Mouse (Mus musculus): ENCODE data around the gene Ccdc73. TPM values are rescaled to one million over a fixed set of nuclear protein-coding genes. Genes with fewer than 3 reads are reported as not detected.
"Not testable (repeated sequence)": the region's sequence is repeated elsewhere in the genome, so short reads cannot be mapped to it uniquely, and the experiment has no call there.

Gene Ccdc73
- polyA plus RNA-seq, 1 experiment, result not detected

- TF ChIP-seq POLR2A (IDR thresholded peaks at IDR 0.05; ENCODE audit: insufficient read depth, low read depth, low read length) (0 out of 2 replicates have a peak, but pooled peaks have one; percentile 31), CTCF (IDR thresholded peaks at IDR 0.05; ENCODE audit: insufficient read depth, low read depth, low read length) (no peak)
- peaks cover 2% of the 10 kb centered on the region; the same call in 1 of the 2 replicates for H3K4me1 ChIP-seq (ENCODE audit: control insufficient read depth, insufficient read depth, low read length)
- H3K4me3 ChIP-seq (ENCODE audit: insufficient read depth, low read depth, low read length), result peak within 1 kb of the TSS; percentile 96
- WGBS, result under 1% methylated on average over 25 of the region's 25 CpGs
- H3K27ac ChIP-seq (ENCODE audit: insufficient read depth, low read depth, low read length), result peak within 1 kb of the TSS; percentile 54; the same call in 1 of the 2 replicates
These were observed 149.3 kb downstream of the Ccdc73 start, which contains the start of gene Eif3m for GRCm38 (mm10) chr2:105016967-105017287. Gene Eif3m, minus strand, starts transcription at chr2:105017080.

GRCm38 (mm10) chr2:105017802-105018201 is 150.2 kb downstream of the Ccdc73 start:
- WGBS, result 92% methylated on average over 3 of the region's 3 CpGs
- Histone ChIP-seq H3K27ac (ENCODE audit: insufficient read depth, low read depth, low read length) (no peak overlapping the region), H3K4me1 (ENCODE audit: control insufficient read depth, insufficient read depth, low read length) (peaks cover 2% of the 10 kb centered on the region; the same call in 1 of the 2 replicates), H3K4me3 (ENCODE audit: insufficient read depth, low read depth, low read length) (no peak overlapping the region)
- TF ChIP-seq CTCF (IDR thresholded peaks at IDR 0.05; ENCODE audit: insufficient read depth, low read depth, low read length), result no peak
- no peak for TF ChIP-seq POLR2A (IDR thresholded peaks at IDR 0.05; ENCODE audit: insufficient read depth, low read depth, low read length)

- H3K4me1 ChIP-seq (ENCODE audit: control insufficient read depth, insufficient read depth, low read length), result peaks cover 2% of the 10 kb centered on the region; the same call in 1 of the 2 replicates
- TF ChIP-seq CTCF (IDR thresholded peaks at IDR 0.05; ENCODE audit: insufficient read depth, low read depth, low read length) (no peak), POLR2A (IDR thresholded peaks at IDR 0.05; ENCODE audit: insufficient read depth, low read depth, low read length) (no peak)
- H3K27ac ChIP-seq (ENCODE audit: insufficient read depth, low read depth, low read length), result no peak overlapping the region
- WGBS, result 85% methylated on average over 1 of the region's 1 CpGs
- no peak overlapping the region for H3K4me3 ChIP-seq (ENCODE audit: insufficient read depth, low read depth, low read length)
These were observed 151.9 kb downstream of the Ccdc73 start for GRCm38 (mm10) chr2:105019457-105019856.

GRCm38 (mm10) chr2:105021256-105021655 is 153.7 kb downstream of the Ccdc73 start:
- Histone ChIP-seq H3K27ac (ENCODE audit: insufficient read depth, low read depth, low read length) (peak overlapping the region; percentile 12; the same call in 1 of the 2 replicates), H3K4me3 (ENCODE audit: insufficient read depth, low read depth, low read length) (no peak overlapping the region), H3K4me1 (ENCODE audit: control insufficient read depth, insufficient read depth, low read length) (no peaks in the 10 kb centered on the region)
- 60% methylated on average over 12 of the region's 12 CpGs for WGBS
- TF ChIP-seq CTCF (IDR thresholded peaks at IDR 0.05; ENCODE audit: insufficient read depth, low read depth, low read length) (no peak), POLR2A (IDR thresholded peaks at IDR 0.05; ENCODE audit: insufficient read depth, low read depth, low read length) (no peak)

GRCm38 (mm10) chr2:105021836-105022235 is 154.2 kb downstream of the Ccdc73 start:
- TF ChIP-seq CTCF (IDR thresholded peaks at IDR 0.05; ENCODE audit: insufficient read depth, low read depth, low read length) (no peak), POLR2A (IDR thresholded peaks at IDR 0.05; ENCODE audit: insufficient read depth, low read depth, low read length) (no peak)
- 94% methylated on average over 2 of the region's 2 CpGs for WGBS
- H3K4me1 ChIP-seq (ENCODE audit: control insufficient read depth, insufficient read depth, low read length), result no peaks in the 10 kb centered on the region
- no peak overlapping the region for H3K4me3 ChIP-seq (ENCODE audit: insufficient read depth, low read depth, low read length)
- H3K27ac ChIP-seq (ENCODE audit: insufficient read depth, low read depth, low read length), result peak overlapping the region; percentile 12; the same call in 1 of the 2 replicates

GRCm38 (mm10) chr2:105023031-105023615 is 155.5 kb downstream of the Ccdc73 start:
- Histone ChIP-seq H3K4me3 (ENCODE audit: insufficient read depth, low read depth, low read length) (no peak overlapping the region), H3K4me1 (ENCODE audit: control insufficient read depth, insufficient read depth, low read length) (no peaks in the 10 kb centered on the region), H3K27ac (ENCODE audit: insufficient read depth, low read depth, low read length) (no peak overlapping the region)
- TF ChIP-seq POLR2A (IDR thresholded peaks at IDR 0.05; ENCODE audit: insufficient read depth, low read depth, low read length), result no peak
- TF ChIP-seq CTCF (IDR thresholded peaks at IDR 0.05; ENCODE audit: insufficient read depth, low read depth, low read length), result no peak
- WGBS, result 87% methylated on average over 6 of the region's 6 CpGs

- no peak for TF ChIP-seq CTCF (IDR thresholded peaks at IDR 0.05; ENCODE audit: insufficient read depth, low read depth, low read length)
- Histone ChIP-seq H3K27ac (ENCODE audit: insufficient read depth, low read depth, low read length) (no peak overlapping the region), H3K4me3 (ENCODE audit: insufficient read depth, low read depth, low read length) (no peak overlapping the region), H3K4me1 (ENCODE audit: control insufficient read depth, insufficient read depth, low read length) (no peaks in the 10 kb centered on the region)
- WGBS, result 83% methylated on average over 4 of the region's 4 CpGs
These were observed 156.2 kb downstream of the Ccdc73 start for GRCm38 (mm10) chr2:105023815-105024214.

GRCm38 (mm10) chr2:105025610-105026009 is 158.0 kb downstream of the Ccdc73 start:
- 86% methylated on average over 12 of the region's 12 CpGs for whole genome bisulfite sequencing
- not testable (repeated sequence) for H3K27ac ChIP-seq (ENCODE audit: insufficient read depth, low read depth, low read length)

GRCm38 (mm10) chr2:105026950-105027695 is 159.5 kb downstream of the Ccdc73 start:
- Histone ChIP-seq H3K27ac (ENCODE audit: insufficient read depth, low read depth, low read length) (no peak overlapping the region), H3K4me1 (ENCODE audit: control insufficient read depth, insufficient read depth, low read length) (no peaks in the 10 kb centered on the region), H3K4me3 (ENCODE audit: insufficient read depth, low read depth, low read length) (no peak overlapping the region)
- TF ChIP-seq POLR2A (IDR thresholded peaks at IDR 0.05; ENCODE audit: insufficient read depth, low read depth, low read length) (no peak), CTCF (IDR thresholded peaks at IDR 0.05; ENCODE audit: insufficient read depth, low read depth, low read length) (no peak)
- 84% methylated on average over 22 of the region's 22 CpGs for WGBS

More at GRCm38 (mm10) chr2:105025610-105026009, 158.0 kb downstream of the Ccdc73 start:
- not testable (repeated sequence) for H3K4me3 ChIP-seq (ENCODE audit: insufficient read depth, low read depth, low read length); H3K4me1 ChIP-seq (ENCODE audit: control insufficient read depth, insufficient read depth, low read length)
